Mouse (Mus musculus) forebrain, postnatal 0 days (tissue): ENCODE data around the gene Rpl31. TPM values are rescaled to one million over a fixed set of nuclear protein-coding genes. Genes with fewer than 3 reads are reported as not detected.

ENCODE experiments used
- ATAC-seq: fragments of 200-750 bp; cut with Nextera tagmentation; 2 replicates; pipeline ENCODE4 v1.8.0; 2017; ENCODE audit warnings: mild to moderate bottlenecking, moderate library complexity
- DNase-seq: peaks from one replicate; pipeline ENCODE4 v3.0.0-alpha.2; 2015
- H3K27ac ChIP-seq: fragments of 300-500 bp; sonication (generic); 2 replicates; pipeline ENCODE4 v1.5.1; 2014; ENCODE audit warnings: low read depth, mild to moderate bottlenecking, antibody characterized with exemption, low read length, moderate library complexity, mixed read lengths
- H3K27me3 ChIP-seq: fragments of 300-500 bp; sonication (generic); 2 replicates; pipeline ENCODE4 v1.6.1; 2014; ENCODE audit warnings: mild to moderate bottlenecking, low read length, mixed read lengths; ENCODE audit not compliant: insufficient read depth
- H3K36me3 ChIP-seq: fragments of 300-500 bp; sonication (generic); 2 replicates; pipeline ENCODE4 v1.6.1; 2014; ENCODE audit warnings: mild to moderate bottlenecking, moderate library complexity; ENCODE audit not compliant: insufficient read depth
- H3K4me1 ChIP-seq: fragments of 300-500 bp; sonication (generic); 2 replicates; pipeline ENCODE4 v1.6.1; 2014; ENCODE audit warnings: antibody characterized with exemption; ENCODE audit not compliant: insufficient read depth
- H3K4me2 ChIP-seq: fragments of 300-500 bp; sonication (generic); 2 replicates; pipeline ENCODE4 v1.6.1; 2014; ENCODE audit warnings: low read depth, mild to moderate bottlenecking, moderate library complexity
- H3K4me3 ChIP-seq: fragments of 300-500 bp; sonication (generic); 2 replicates; pipeline ENCODE4 v1.5.1; 2014; ENCODE audit warnings: low read depth, low read length, mixed read lengths
- H3K9ac ChIP-seq: fragments of 300-500 bp; sonication (generic); 2 replicates; pipeline ENCODE4 v1.6.1; 2014; ENCODE audit warnings: mild to moderate bottlenecking
- H3K9me3 ChIP-seq: fragments of 300-500 bp; sonication (generic); 2 replicates; pipeline ENCODE4 v1.6.1; 2016; ENCODE audit warnings: low read length
- CTCF ChIP-seq: sonication (generic); IDR thresholded peaks from 2 replicates; pipeline ENCODE4 v1.5.1; 2016; ENCODE audit warnings: antibody characterized with exemption, control low read depth, low read depth
- WGBS: fragments of 180-500 bp; shearing (Covaris S2); extraction: QIAGEN DNeasy Blood & Tissue Kit; methylation state at CpG from one replicate; pipeline ENCODE4 v1.1.7; 2014; 5-methylcytosine and 5-hydroxymethylcytosine counted together
- polyA plus RNA-seq: library from polyadenylated mRNA; unstranded; fragments of >200 nt; fragmentation: Nextera tagmentation; extraction: Ambion mirVana; gene quantifications from 2 replicates; pipeline ENCODE4 v1.2.1, GENCODE M21; 2015
- total RNA-seq: library from RNA; depleted of rRNA; stranded (reverse); fragments of >200 nt; gene quantifications from 2 replicates; pipeline ENCODE4 v1.2.3, GENCODE M21; 2014

Gene Rpl31
- total and polyA plus RNA-seq, 2 experiments from 2014 or later: 365 to 428 TPM

- no peak overlapping the region for H3K4me3 ChIP-seq
- H3K36me3 ChIP-seq: peaks cover 44% of the 10 kb centered on the region
- no peak overlapping the region for H3K27ac ChIP-seq
- no peaks in the 10 kb centered on the region for H3K4me1 ChIP-seq
- H3K4me2 ChIP-seq: no peak overlapping the region
- whole genome bisulfite sequencing: 89% methylated on average over 7 of the region's 7 CpGs
- no peaks in the 10 kb centered on the region for H3K27me3 ChIP-seq
- no peak for TF ChIP-seq CTCF
- ATAC-seq: no peak
- DNase-seq: no peak
- no peaks in the 10 kb centered on the region for H3K9me3 ChIP-seq
- no peak overlapping the region for H3K9ac ChIP-seq
These were observed 8.5 kb downstream of the Rpl31 start for GRCm38 (mm10) chr1:39376121-39376520.

GRCm38 (mm10) chr1:39376726-39377240 lies 9.1 kb downstream of the Rpl31 start:
- no peak overlapping the region for H3K4me3 ChIP-seq
- DNase-seq: no peak
- no peaks in the 10 kb centered on the region for H3K9me3 ChIP-seq
- H3K27ac ChIP-seq: no peak overlapping the region
- no peaks in the 10 kb centered on the region for H3K4me1 ChIP-seq
- ATAC-seq: no peak
- WGBS: 94% methylated on average over 9 of the region's 9 CpGs
- H3K4me2 ChIP-seq: no peak overlapping the region
- no peak overlapping the region for H3K9ac ChIP-seq
- H3K27me3 ChIP-seq: no peaks in the 10 kb centered on the region
- no peak for TF ChIP-seq CTCF
- H3K36me3 ChIP-seq: peaks cover 42% of the 10 kb centered on the region

- H3K36me3 ChIP-seq: peaks cover 25% of the 10 kb centered on the region
- H3K4me1 ChIP-seq: no peaks in the 10 kb centered on the region
- no peak overlapping the region; the same call in 1 of the 2 replicates for H3K27ac ChIP-seq
- H3K27me3 ChIP-seq: no peaks in the 10 kb centered on the region
- H3K4me3 ChIP-seq: no peak overlapping the region
- TF ChIP-seq CTCF: no peak
- H3K4me2 ChIP-seq: no peak overlapping the region
- 57% methylated on average over 1 of the region's 1 CpGs for WGBS
- no peaks in the 10 kb centered on the region for H3K9me3 ChIP-seq
- DNase-seq (no peak), ATAC-seq (no peak)
- H3K9ac ChIP-seq: no peak overlapping the region
These were observed 10.9 kb downstream of the Rpl31 start for GRCm38 (mm10) chr1:39378540-39378939.

- no peak for TF ChIP-seq CTCF
These were observed 11.4 kb downstream of the Rpl31 start for GRCm38 (mm10) chr1:39379021-39379420.

DNA sequence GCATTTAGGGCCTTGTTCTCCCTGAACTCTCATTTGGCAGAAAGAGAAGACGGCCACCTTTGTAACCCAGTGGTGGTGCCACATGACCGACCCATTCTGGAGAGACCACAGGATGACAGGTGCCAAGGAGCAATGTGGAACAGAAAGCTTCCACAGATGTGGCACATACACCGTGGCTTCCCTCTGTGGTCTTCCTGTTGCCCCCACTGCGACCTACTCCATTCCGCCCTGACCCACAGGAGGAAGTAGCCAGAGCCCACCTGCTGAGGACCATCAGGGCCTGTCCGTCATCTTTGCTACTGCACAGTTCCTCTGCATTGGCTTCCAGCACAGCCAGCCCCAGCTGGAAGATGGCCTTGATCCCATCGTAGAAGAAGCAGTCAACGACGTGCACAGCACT lies 13.4 kb downstream of the Rpl31 start:
- DNase-seq: no peak
- ATAC-seq: no peak
- no peak overlapping the region for H3K9ac ChIP-seq
- WGBS: 89% methylated on average over 9 of the region's 9 CpGs
- no peak for TF ChIP-seq CTCF
- no peaks in the 10 kb centered on the region for H3K27me3 ChIP-seq
- peaks cover 24% of the 10 kb centered on the region for H3K36me3 ChIP-seq
- H3K27ac ChIP-seq: no peak overlapping the region
- no peak overlapping the region for H3K4me3 ChIP-seq
- H3K9me3 ChIP-seq: no peaks in the 10 kb centered on the region
- no peaks in the 10 kb centered on the region for H3K4me1 ChIP-seq
- H3K4me2 ChIP-seq: no peak overlapping the region

More at GRCm38 (mm10) chr1:39379021-39379420, 11.4 kb downstream of the Rpl31 start:
- Histone ChIP-seq H3K27me3 (no peaks in the 10 kb centered on the region), H3K4me3 (no peak overlapping the region), H3K36me3 (peaks cover 26% of the 10 kb centered on the region), H3K9me3 (no peaks in the 10 kb centered on the region), H3K4me2 (no peak overlapping the region), H3K27ac (no peak overlapping the region), H3K9ac (no peak overlapping the region), H3K4me1 (no peaks in the 10 kb centered on the region)
- WGBS: 78% methylated on average over 5 of the region's 5 CpGs
- DNase-seq (no peak), ATAC-seq (no peak)

- 92% methylated on average over 9 of the region's 9 CpGs for WGBS
- H3K4me1 ChIP-seq: no peaks in the 10 kb centered on the region
- ATAC-seq: no peak
These were observed 17.3 kb downstream of the Rpl31 start for GRCm38 (mm10) chr1:39384914-39385313.

DNA sequence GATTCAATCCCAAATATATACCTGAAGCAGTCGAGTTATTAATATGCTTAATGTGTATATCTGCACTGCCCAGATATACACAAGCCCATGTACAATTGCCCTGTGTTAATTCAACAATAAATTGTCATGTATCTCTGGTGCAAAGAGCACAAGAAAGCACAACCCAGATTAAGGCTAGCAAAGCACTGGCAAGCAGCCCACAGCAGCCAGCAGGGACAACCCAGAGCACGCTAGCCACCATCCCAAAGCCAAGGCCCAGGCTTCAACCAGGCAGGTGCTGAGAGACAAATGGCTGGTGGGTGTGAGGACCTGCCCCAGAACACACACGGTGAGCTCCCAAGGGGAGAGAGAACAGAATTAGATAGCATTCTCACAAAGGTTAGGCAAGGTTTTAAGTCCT lies 18.8 kb downstream of the Rpl31 start:
- no peak overlapping the region for H3K4me2 ChIP-seq
- no peak for ATAC-seq
- no peak overlapping the region for H3K9ac ChIP-seq
- no peak overlapping the region for H3K4me3 ChIP-seq
- DNase-seq: no peak
- no peak for TF ChIP-seq CTCF
- H3K36me3 ChIP-seq: peaks cover 22% of the 10 kb centered on the region
- H3K27me3 ChIP-seq: no peaks in the 10 kb centered on the region
- H3K27ac ChIP-seq: no peak overlapping the region
- no peaks in the 10 kb centered on the region for H3K4me1 ChIP-seq
- H3K9me3 ChIP-seq: no peaks in the 10 kb centered on the region
- WGBS: 76% methylated on average over 3 of the region's 3 CpGs

More at GRCm38 (mm10) chr1:39384914-39385313, 17.3 kb downstream of the Rpl31 start:
- no peak overlapping the region for H3K27ac ChIP-seq
- H3K9ac ChIP-seq: no peak overlapping the region
- DNase-seq: no peak
- no peak overlapping the region for H3K4me2 ChIP-seq
- H3K4me3 ChIP-seq: no peak overlapping the region
- H3K9me3 ChIP-seq: no peaks in the 10 kb centered on the region
- peaks cover 26% of the 10 kb centered on the region for H3K36me3 ChIP-seq
- H3K27me3 ChIP-seq: no peaks in the 10 kb centered on the region
- no peak for TF ChIP-seq CTCF
